Mouse (Mus musculus) thymus, adult 2 months (tissue): Measurements from ENCODE around the gene Harbi1.

Experiments used
- CTCF ChIP-seq: fragments of 200-500 bp; IDR thresholded peaks from 2 replicates; pipeline ENCODE4 v1.5.1; 2012; ENCODE audit warnings: mild to moderate bottlenecking, control low read depth, low read length, moderate library complexity, borderline replicate concordance; ENCODE audit not compliant: control insufficient read depth, poor library complexity, insufficient read depth; ENCODE audit errors: extremely low read depth
- POLR2A ChIP-seq: fragments of 200-500 bp; IDR thresholded peaks from 2 replicates; pipeline ENCODE4 v1.6.1; 2012; ENCODE audit warnings: mild to moderate bottlenecking, low read length, control low read depth, moderate library complexity; ENCODE audit not compliant: control insufficient read depth, poor library complexity, insufficient read depth; ENCODE audit errors: extremely low read depth

- TF ChIP-seq CTCF (no peak), POLR2A (no peak)
Observed at GRCm38 (mm10) chr2:91723382-91723781, 12.7 kb downstream of the Harbi1 start.
